Mouse (Mus musculus) lung, adult 2 months (tissue): ENCODE results near the gene Olfr1366. TPM values are rescaled to one million over a fixed set of nuclear protein-coding genes. Genes with fewer than 3 reads are reported as not detected.

Source experiments
- DNase-seq: peaks from one replicate; pipeline ENCODE4 v3.0.0; 2022
- H3K4me1 ChIP-seq: fragments of 200-500 bp; 2 replicates; pipeline ENCODE4 v1.6.1; 2011; ENCODE audit warnings: low read length; ENCODE audit not compliant: control insufficient read depth, insufficient read depth
- H3K4me3 ChIP-seq: fragments of 200-500 bp; replicated peaks from 2 replicates; pipeline ENCODE3; 2011; ENCODE audit warnings: low read depth, mild to moderate bottlenecking, control low read depth, low read length; ENCODE audit errors: extremely low read depth
- CTCF ChIP-seq: fragments of 200-500 bp; IDR thresholded peaks from 2 replicates; pipeline ENCODE4 v1.5.1; 2011; ENCODE audit warnings: mild to moderate bottlenecking, low read length, control low read depth; ENCODE audit not compliant: insufficient read depth
- POLR2A ChIP-seq: fragments of 200-500 bp; IDR thresholded peaks from 2 replicates; pipeline ENCODE4 v1.6.1; 2011; ENCODE audit warnings: low read depth, mild to moderate bottlenecking, control low read depth, low read length, borderline replicate concordance; ENCODE audit errors: extremely low read depth
- WGBS: fragments of 180-500 bp; shearing (Covaris S2); methylation state at CpG from one replicate; pipeline ENCODE4 v1.1.7; 2018; 5-methylcytosine and 5-hydroxymethylcytosine counted together
- polyA plus RNA-seq: library from polyadenylated mRNA; depleted of rRNA; stranded (reverse); fragments of >200 nt; gene quantifications from 2 replicates; pipeline ENCODE4 v1.2.3, GENCODE M21; 2012; rRNA removed

Gene Olfr1366
- polyA plus RNA-seq, 1 experiment: not detected

DNA sequence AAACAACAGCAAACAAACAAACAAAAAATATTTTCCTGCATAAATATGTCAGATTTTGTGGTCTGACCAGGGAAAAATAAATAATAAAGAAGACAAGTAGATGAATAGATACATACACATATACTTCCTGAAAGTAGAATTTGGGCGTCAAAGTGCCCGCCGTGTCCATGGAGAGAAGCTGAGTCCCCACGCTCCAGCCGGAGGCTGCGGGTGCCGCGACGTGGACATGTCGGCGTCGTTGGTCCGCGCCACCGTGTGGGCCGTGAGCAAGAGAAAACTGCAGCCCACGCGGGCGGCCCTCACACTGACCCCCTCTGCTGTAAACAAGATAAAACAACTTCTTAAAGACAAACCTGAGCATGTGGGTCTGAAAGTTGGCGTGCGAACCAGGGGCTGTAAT, 47.5 kb downstream of the Olfr1366 start, which contains the start of gene AK157302:
Gene AK157302, plus strand, starts transcription at position 144 of the 400 bp plus-strand sequence.
- DNase-seq: no peak

DNA sequence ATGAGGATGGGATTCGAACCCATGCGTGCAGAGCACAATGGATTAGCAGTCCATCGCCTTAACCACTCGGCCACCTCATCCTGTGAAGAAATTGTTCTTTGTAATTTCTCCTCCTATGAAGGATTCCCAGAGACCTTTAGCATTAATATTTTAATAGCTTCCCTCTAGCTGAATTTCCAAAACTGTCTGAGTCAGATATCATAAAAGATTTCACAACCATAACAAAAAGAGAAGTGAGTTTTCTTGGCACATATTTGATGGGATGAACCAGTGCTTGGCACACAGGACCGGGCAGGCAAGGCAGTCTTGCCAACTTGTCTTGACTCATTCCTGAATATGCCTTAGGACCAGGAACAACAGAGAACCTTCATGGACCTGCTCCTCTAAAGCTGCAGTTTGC, 49.8 kb downstream of the Olfr1366 start:
- no peak for TF ChIP-seq CTCF
- TF ChIP-seq POLR2A: no peak
- H3K4me3 ChIP-seq: no peak overlapping the region
- no peak for DNase-seq
- H3K4me1 ChIP-seq: no peaks in the 10 kb centered on the region
- 93% methylated on average over 5 of the region's 5 CpGs for WGBS

More for the DNA sequence above, 47.5 kb downstream of the Olfr1366 start, which contains the start of gene AK157302:
- H3K4me3 ChIP-seq: no peak within 1 kb of the TSS
- 92% methylated on average over 21 of the region's 21 CpGs for WGBS
- no peak for TF ChIP-seq POLR2A
- TF ChIP-seq CTCF: no peak
- no peaks in the 10 kb centered on the region for H3K4me1 ChIP-seq

DNA sequence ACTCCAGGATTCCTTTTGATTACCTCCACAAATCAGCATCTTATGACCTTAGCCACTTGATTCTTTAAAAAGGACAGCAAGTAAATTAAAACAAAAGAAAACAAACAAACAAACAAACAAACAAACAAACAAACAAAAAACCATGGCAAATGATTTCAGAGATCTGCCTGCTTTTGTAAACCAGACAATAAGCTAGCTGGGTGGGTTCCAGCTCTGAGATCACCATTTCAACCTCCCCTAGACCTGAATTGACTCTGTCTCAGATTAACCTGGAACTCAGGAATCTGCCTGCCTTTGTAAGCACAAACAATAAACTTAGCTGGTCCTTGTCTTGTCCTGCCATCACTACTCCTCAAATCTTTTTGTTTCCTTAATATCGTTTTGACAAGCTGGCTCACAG, 55.7 kb downstream of the Olfr1366 start:
- 91% methylated on average over 1 of the region's 1 CpGs for WGBS
- no peak overlapping the region for H3K4me3 ChIP-seq
- no peak for TF ChIP-seq CTCF
- TF ChIP-seq POLR2A: no peak
- no peak for DNase-seq
- peaks cover 2% of the 10 kb centered on the region; the same call in 1 of the 2 replicates for H3K4me1 ChIP-seq

Other genes with a start within 250 kb of the Olfr1366 start
- not detected in 2 replicates for gene Gpx6, start 230.7 kb downstream of the Olfr1366 start, polyA plus RNA-seq
- gene Olfr1367, start 195.9 kb downstream of the Olfr1366 start, polyA plus RNA-seq: not detected in 2 replicates
- gene Zscan12, start 180.0 kb downstream of the Olfr1366 start, polyA plus RNA-seq: 1.1 and 1.8 TPM in 2 replicates
- gene Zkscan3, start 140.1 kb downstream of the Olfr1366 start, polyA plus RNA-seq: 18.2 and 18.7 TPM in 2 replicates
- 0.31 and 0.73 TPM in 2 replicates for gene Pgbd1, start 101.8 kb downstream of the Olfr1366 start, polyA plus RNA-seq
- 12.9 and 21.4 TPM in 2 replicates for gene Zscan26, start 89.1 kb downstream of the Olfr1366 start, polyA plus RNA-seq
- gene Nkapl, start 74.3 kb downstream of the Olfr1366 start, polyA plus RNA-seq: 0.82 and 0.89 TPM in 2 replicates
- 1.2 and 1.7 TPM in 2 replicates for gene Zkscan4, start 63.9 kb downstream of the Olfr1366 start, polyA plus RNA-seq
- not detected in 2 replicates for gene Gm10065, start 63.4 kb downstream of the Olfr1366 start, polyA plus RNA-seq
- 0.06 TPM in 2 replicates for gene AK157302, start 47.6 kb downstream of the Olfr1366 start, polyA plus RNA-seq
- gene Gm11273, start 41.4 kb downstream of the Olfr1366 start, polyA plus RNA-seq: 3.0 and 5.0 TPM in 2 replicates
- gene Zkscan8, start 11.7 kb downstream of the Olfr1366 start, polyA plus RNA-seq: 2.5 and 4.7 TPM in 2 replicates
- not detected in 2 replicates for gene Olfr1535, start 17.1 kb upstream of the Olfr1366 start, polyA plus RNA-seq
- gene Olfr1364, start 39.0 kb upstream of the Olfr1366 start, polyA plus RNA-seq: not detected in 2 replicates
- gene Olfr1362, start 71.2 kb upstream of the Olfr1366 start, polyA plus RNA-seq: not detected in 2 replicates
- gene Olfr11, start 99.7 kb upstream of the Olfr1366 start, polyA plus RNA-seq: not detected in 2 replicates
- gene Olfr1361, start 120.6 kb upstream of the Olfr1366 start, polyA plus RNA-seq: not detected in 2 replicates
- gene Olfr1360, start 134.6 kb upstream of the Olfr1366 start, polyA plus RNA-seq: not detected in 2 replicates
- gene Olfr1359, start 155.3 kb upstream of the Olfr1366 start, polyA plus RNA-seq: not detected in 2 replicates
- 0.72 and 1.6 TPM in 2 replicates for gene Hist1h2bl, start 173.3 kb upstream of the Olfr1366 start, polyA plus RNA-seq
- 5.8 and 6.7 TPM in 2 replicates for gene Hist1h2ai, start 173.6 kb upstream of the Olfr1366 start, polyA plus RNA-seq
- gene Hist1h3h, start 174.9 kb upstream of the Olfr1366 start, polyA plus RNA-seq: 8.2 and 8.6 TPM in 2 replicates
- gene Hist1h2bm, start 179.2 kb upstream of the Olfr1366 start, polyA plus RNA-seq: 0.70 TPM in 1 of 2 replicates, not detected in the other
- 1.3 and 1.4 TPM in 2 replicates for gene Hist1h4j, start 192.3 kb upstream of the Olfr1366 start, polyA plus RNA-seq
- gene Hist1h4k, start 207.7 kb upstream of the Olfr1366 start, polyA plus RNA-seq: 5.6 and 9.7 TPM in 2 replicates
- gene Hist1h2ak, start 211.0 kb upstream of the Olfr1366 start, polyA plus RNA-seq: 3.2 and 3.8 TPM in 2 replicates
- 2.4 and 4.2 TPM in 2 replicates for gene Hist1h2bn, start 211.3 kb upstream of the Olfr1366 start, polyA plus RNA-seq
- gene Hist1h1b, start 237.8 kb upstream of the Olfr1366 start, polyA plus RNA-seq: 0.41 and 0.57 TPM in 2 replicates
- 3.3 and 8.0 TPM in 2 replicates for gene Hist1h3i, start 240.6 kb upstream of the Olfr1366 start, polyA plus RNA-seq
- gene Hist1h2an, start 244.4 kb upstream of the Olfr1366 start, polyA plus RNA-seq: 1.1 and 1.4 TPM in 2 replicates
- gene Hist1h2bp, start 244.7 kb upstream of the Olfr1366 start, polyA plus RNA-seq: not detected in 2 replicates